Mouse (Mus musculus): ENCODE data around the gene Helz.
A peak's percentile ranks its signal among the peaks of the same experiment; 100 is the strongest.
"Not testable (repeated sequence)": the region's sequence is repeated elsewhere in the genome, so short reads cannot be mapped to it uniquely, and the experiment has no call there.

Helz gene

DNA sequence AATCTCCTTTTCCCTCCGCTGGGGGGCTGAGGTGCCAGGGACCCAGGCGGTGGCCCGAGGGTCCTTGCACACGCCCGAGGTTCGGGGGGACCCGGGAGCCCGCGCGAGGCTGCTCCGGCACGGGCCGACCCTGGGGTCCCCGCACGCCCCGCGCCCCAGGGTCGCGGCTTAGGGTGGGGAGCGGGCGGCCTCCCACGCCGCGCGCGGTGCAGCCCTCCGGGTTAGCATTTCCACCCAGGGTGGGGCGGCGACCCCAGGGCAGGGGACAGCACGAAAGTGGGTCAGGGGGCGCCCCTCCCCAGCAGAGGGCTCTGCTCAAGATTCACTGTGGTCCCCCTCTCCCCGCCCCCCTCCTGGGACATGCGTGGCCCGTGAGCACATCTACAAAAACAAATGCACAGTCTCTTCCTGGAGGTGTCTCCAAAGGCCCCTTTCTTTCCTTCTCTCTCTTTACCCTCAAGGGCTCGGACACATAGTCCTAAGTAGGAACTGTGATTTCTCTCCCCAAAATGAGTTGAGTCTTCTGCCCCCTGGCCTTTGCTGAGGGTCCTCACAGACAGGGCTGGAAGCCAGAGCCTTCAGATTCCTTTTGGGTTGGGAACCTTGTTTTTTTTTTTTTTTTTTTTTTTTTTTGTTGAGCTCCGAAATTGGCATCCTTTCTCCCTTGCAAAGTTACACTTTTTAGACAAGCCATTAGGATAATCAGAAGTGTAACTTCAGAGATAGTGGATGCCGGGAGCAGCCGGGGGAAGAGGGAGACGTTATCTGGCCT lies 660 bp downstream of the Helz start:
- peak; percentile 25 for DNase-seq (ENCODE audit: low spot score)

DNA sequence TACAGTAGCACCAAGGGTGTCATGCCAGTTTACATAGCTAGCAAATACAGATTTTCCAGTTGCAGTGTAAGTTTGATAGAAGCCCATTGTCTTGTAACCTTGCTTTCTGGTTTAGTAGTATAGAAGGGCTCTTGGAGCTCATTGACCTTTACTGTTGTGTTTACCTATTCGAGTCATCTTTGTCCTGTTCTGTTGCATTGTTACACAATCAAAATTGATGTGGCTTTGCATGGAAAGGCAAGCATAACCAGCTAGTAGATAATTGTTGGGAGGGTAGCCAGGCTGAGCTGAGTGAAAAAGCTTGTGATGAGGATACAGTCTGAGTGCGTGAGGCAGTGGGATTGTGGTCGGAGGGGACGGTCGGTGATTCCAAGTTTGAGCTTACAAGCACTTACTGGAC lies 12.1 kb downstream of the Helz start:
- no peak for DNase-seq (ENCODE audit: low spot score)

DNA sequence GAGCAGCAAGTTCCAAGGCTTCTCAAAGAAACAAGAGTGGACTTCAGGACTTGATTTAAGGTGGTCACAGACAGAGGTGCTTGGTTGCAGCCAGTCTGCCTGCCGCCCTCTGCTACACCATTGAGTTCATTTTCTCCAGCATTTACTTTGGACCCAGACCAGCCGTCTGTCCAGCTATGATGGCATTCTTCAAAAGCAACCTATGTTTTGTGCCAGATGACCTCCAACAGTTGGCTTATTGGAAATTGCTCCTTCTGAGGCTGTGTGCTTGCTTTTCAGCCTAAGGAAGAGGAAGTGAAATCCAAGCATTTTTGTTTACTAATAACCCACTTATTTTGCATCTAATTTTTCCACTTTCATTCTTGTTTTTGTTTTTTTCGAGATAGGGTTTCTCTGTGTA lies 19.7 kb downstream of the Helz start:
- DNase-seq (ENCODE audit: low spot score), result no peak

DNA sequence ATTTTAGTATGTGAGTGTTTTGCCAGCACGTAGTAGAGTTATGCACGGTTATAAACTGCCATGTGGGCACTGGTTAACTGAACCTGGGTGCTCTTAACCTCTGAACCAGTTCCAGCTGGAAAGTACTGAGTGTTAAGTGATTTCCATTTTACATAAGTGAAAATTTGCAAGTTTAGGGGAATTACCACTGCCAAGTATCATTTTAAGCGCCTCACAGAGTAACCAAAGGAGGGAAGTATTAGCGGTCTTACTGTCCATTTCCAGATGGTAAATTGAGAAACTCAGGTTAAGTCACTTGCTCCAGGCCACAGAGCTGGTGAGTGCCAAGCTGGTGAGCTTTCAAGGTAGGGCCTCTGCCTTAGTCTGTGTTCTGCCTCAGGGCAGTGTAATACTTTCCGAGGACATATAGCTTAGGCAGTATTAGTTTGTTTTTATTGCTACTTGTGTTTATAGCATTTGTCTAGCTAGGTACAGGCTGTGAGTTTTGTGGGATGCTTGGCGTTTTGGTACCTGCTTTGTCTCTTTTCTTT lies 20.8 kb downstream of the Helz start:
- DNase-seq (ENCODE audit: low spot score), result no peak

DNA sequence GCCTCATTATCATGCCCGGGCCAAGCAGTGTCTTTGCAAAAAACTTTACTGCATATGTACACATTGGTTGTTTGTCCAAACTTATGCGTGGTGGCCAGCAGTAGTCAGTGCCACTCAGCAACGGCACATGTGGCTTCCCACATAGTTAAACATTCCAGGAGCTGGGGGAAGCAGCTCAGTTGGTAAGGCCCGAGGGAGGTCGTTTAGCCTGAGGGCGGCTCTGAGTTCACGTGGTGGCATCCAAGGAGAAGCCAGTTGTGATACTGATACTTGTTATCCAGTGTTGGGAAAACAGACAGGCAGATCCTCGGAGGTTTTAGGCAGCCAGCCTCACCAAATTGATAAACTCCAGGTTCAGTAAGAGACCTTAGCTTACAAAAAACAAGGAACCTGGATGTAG lies 23.2 kb downstream of the Helz start:
- DNase-seq (ENCODE audit: low spot score), result not testable (repeated sequence)

DNA sequence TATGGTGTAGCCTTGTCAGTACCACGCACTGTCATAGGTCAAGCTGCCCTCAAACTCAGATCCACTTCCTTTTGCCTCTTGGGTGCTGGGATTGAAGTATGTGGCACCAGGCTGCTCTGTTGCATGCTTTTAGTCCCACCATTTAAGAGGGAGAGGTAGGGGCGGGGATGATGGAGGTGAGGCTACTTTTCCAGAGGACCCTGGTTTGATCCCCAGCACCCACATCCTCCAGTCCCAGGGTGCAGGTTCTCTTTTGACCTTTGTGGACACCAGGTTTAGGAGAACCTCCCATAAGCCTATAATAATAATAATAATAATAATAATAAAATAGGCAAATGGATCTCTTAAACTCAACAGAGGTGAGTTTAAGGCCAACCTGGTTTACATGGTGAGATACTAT lies 23.6 kb downstream of the Helz start:
- no peak for DNase-seq (ENCODE audit: low spot score)

DNA sequence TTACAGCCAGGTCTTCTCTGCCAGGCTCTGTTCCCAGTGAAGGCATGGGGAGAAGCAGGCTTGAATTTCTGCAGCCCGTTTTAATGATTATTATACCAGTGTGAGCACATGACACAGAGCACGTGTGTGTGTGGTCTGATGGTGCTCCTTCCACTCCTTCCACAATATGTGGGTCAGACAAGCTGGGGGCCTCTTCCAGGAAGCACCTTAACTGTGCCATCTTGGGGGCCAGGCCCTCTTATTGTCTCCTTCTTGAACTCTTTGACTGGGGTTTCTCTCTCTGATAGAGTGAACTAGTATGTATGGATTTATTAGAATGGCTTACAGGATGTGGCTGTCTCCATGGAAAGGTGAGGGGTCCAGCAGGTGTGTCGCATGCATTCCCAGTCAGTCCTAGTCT lies 24.8 kb downstream of the Helz start:
- no peak for DNase-seq (ENCODE audit: low spot score)

DNA sequence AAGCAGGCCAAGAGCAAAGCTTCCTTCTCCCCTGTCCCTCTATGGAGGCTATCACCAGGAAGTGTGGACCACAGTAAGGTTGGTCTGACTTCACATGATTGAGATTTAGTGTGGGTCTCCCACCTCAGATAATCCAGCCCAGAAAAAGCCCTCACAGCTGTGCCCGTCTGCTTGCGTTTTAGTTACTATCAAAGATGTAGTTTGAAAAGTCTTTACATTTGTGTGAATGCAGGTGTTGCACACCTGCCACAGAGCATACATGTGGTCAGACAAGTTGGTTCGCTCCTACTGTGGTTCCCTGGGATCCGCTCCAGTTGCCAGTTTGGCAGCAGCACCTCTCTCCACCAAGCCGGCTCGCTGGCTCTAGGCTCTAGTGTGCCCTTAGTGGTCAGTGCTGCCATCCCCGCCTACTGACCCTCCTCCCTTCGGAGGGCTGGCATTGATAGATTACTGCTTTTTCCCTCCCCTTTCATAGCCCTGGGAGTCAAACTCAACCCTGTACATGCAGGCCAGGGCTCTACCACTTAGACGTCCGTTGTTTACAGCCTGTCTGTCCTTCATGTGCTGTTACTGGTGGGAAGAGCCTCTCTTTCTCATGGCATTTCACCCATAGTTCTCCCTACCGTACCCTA lies 25.4 kb downstream of the Helz start:
- peak; percentile 50 for DNase-seq (ENCODE audit: low spot score)

DNA sequence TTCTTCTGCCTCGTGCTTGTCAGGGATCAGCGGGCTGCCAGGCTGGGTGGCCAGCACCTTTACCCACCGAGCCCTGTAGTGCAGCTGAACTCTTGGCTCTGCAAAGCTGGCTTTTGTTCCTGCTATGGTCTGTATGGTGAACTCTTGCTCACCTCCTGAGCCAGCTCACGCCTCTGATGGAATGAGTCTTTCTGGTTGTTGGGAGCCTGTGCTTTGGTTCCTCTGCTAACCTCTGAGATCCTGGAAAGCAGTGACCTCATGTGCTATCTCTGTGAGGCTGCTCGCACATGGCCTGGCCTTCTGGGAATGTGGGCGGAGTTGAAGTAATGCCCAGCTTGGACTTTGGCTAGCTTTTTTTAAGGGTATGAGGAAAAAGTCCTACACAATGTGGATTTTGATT lies 26.1 kb downstream of the Helz start:
- peak; percentile 34 for DNase-seq (ENCODE audit: low spot score)

DNA sequence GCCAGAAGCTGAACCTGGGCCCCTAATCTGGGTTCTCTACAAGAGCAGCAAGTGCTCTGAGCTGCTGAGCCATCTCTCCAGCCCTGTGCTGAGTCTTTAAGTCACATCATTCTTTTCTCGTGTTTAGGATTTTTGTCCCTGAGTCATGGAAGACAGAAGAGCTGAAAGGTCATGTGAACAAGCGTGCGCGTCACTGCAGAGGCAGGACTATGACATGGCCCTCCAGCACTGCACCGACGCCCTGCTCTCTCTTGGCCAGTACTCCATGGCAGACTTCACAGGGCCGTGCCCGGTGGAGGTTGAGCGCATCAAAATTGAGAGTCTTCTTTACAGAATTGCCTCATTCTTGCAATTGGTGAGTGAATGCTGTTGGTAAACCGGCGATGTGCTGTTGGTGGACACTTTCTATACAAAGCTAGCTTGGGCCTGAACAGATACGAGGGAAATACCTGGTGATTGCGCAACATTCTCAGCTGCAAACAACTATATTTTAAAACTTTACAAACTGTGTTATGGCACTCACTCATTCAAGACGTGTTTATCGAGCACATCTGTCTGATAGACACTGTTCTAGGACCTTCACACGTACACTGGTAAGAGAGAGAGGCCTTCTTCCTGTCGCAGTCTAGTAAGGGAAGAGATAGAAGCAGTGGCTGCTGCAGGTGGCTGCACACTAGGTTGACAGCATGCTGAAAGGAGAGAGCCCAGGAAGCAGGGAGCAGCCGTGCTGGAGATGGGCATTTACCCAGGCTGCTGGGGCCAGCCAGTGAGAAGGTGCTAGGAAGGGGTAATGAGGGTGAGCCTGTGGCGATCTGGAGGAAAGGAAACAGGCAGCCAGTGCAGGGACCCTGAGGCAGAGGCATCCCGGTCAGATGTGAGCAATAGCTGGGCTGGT lies 27.3 kb downstream of the Helz start:
- no peak for DNase-seq (ENCODE audit: low spot score)

DNA sequence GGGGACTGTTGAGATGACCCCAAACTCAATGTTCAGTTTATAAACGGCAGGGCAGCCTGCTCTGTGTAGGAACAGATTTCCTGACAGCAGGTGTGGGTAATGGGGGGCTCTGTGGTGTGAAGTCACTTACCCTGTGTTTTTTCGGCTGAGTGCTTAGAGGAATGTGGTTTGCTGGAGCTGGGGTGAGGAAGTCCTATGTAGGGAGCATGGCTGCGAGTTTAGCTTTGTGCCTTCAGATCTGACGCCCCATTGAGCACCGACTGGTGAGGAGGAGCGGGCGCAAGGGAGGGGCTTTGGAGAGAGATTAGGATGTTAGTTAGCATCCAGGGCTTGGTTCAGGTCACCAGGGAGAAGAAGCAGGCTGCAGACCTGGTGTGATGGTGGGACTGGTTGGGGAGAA lies 28.5 kb downstream of the Helz start:
- no peak for DNase-seq (ENCODE audit: low spot score)

DNA sequence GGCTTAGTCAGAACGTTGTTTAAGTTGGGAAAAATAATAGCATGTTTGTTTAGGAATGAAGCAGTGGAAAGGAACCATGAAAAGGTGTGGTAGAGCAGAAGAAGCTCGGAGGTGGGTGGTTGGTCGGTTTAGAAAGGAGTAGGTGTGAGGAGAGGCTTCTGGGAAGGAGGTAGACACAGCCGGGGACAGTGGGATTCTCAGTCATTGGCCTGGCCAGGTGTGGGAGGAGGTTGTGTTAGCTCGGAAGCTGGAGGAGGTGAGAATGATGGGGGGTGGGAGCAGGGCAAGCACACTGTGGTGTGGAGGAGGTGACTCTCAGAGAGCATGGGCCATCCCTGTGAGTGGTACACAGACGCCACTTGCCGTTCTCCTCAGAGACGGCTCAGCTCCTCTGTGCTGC lies 29.7 kb downstream of the Helz start:
- no peak for DNase-seq (ENCODE audit: low spot score)

DNA sequence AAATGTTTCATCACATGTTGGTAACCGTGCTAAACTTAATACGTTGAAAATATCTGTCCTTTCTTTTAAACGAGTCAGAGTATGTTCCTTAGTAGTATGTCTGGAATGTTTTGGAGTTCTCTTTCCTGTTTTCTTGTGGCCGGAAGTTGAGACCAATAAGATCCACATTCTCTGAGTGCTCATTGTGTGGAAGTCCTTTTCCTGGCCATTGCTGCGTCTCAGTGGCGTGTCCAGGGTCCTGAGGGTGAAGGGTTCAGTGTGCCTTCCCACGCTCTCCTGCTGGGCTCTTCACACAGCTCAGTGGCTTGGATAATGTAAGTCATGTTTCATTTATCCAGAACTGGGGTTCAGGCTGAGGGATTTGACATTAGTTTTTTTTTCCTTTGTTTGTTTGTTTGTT lies 30.5 kb downstream of the Helz start:
- no peak for DNase-seq (ENCODE audit: low spot score)

DNA sequence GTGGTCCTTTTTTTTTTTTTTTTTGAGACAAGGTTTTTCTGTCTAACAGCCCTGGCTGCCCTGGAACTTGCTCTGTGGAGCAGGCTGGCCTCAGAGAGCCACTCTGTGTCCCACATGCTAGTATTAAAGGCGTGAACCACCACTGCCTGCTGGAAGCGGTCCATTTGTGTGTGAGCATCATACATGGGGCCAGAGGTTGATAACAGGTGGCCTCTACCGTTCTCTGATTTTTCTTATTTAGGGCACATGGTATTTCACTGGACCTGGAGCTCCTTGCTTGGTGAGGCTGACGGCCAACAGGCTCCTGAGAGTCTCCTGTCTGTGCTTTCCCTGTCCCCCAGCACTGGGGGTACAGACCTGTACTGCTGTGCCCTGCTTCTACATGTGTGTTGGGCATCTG lies 33.1 kb downstream of the Helz start:
- DNase-seq (ENCODE audit: low spot score), result no peak

DNA sequence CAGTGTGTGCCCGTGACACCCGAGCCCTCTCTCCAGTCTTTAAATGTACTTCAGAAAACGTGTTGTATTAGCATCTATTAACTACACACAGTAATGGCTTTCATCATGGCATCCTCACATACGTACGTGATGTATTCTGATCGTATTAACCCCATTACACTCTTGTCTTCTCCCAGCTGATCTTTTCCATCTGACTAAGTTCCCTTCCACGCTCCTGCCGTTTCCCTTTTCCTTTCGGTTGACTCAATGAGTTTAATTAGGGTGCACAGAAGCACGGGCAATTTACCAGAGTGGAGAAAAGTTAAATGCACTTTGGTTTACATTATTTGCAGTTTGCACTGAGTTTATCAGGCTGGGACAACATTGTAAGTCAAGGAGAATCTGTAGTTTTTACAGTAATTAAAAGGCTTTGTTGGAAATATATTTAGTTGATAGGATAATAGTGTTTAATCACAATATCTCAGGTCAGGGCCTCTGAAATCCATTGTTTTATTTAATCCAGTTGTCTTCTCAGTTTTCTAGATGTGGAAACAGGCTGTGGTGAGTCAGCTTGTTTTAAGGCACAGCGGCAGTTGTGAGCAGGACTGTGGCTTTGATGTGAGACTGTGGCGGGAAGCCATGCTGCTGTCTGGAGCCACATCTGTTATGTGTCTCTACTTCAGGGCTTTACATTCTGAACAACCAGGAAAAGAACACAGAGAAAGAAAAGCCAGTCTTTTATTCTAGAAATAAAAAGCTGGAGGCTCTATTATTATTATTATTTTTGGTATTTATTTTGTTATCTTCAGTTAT lies 37.1 kb downstream of the Helz start:
- DNase-seq (ENCODE audit: low spot score), result no peak

DNA sequence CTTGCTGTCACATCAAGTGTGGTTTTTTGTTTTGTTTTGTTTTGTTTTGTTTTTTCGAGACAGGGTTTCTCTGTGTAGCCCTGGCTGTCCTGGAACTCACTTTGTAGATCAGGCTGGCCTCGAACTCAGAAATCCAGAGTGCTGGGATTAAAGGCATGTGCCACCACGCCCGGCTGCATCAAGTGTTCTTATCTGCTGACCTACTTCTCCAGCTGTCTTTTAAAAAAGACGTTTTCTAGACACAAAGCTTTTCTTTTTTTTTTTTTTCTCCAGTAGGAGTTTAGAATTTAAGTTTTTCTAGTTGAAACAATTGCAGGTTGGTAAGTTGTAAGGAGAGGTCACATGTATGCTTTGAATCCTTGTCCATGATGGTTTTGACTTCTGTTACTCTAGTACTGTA lies 38.4 kb downstream of the Helz start:
- DNase-seq (ENCODE audit: low spot score), result not testable (repeated sequence)

DNA sequence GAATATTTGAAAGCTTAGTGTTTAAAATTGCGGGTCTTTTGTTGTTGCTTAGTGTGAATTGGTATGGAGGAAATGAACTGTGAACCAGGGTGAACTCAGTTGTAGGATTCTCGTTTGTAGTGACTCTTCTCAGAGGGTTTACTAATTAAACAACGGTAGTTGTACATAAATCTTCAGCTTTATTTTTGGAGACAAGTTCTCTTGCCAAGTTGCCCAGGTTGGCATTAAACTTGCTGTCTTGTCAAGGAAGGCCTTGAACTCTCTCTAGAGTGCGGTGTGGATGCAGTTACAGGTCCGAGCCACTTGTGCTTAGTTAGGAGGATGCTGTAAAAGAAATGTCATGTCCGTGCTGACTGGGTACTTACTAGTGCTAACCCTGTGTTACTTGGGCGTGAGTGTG lies 39.4 kb downstream of the Helz start:
- DNase-seq (ENCODE audit: low spot score), result no peak

DNA sequence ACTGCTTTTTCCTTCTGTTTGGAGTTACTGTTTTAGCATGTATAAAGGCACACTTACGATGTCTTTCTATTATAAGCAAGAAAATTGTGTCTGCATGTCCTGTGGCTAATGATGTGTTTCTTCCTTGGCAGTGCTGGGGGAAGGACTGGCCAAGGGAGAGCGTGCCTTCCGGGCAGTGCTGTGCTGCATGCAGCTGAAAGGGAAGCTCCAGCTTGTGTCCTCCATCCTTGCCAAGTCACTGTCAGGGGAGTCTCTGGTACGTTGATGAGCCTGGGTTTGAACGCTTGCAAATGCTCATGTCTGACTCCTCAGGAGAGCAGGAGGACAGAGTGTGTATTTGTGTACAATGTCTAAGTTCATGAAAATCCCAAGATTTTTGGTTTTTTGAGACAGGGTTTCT lies 44.8 kb downstream of the Helz start:
- no peak for DNase-seq (ENCODE audit: low spot score)

DNA sequence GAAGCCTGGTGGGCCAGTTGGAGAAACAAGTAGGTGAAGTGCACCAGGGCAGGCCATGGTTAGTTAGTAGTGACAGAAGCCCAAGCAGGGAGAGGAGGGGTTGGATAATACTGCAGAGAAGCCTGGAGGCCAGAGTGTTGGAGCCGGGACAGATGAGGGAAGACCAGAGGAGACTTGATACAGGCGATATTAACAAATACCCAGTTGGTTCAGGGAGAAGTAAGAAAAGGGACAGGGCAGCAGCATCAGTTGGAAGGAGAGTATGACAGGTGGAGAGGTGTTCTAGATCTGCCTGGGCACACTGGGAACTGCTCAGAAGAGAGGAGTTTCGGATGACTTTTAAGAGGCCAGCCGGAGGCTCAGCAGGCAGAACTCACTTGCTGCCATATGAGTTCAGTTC lies 49.7 kb downstream of the Helz start:
- DNase-seq (ENCODE audit: low spot score), result no peak

DNA sequence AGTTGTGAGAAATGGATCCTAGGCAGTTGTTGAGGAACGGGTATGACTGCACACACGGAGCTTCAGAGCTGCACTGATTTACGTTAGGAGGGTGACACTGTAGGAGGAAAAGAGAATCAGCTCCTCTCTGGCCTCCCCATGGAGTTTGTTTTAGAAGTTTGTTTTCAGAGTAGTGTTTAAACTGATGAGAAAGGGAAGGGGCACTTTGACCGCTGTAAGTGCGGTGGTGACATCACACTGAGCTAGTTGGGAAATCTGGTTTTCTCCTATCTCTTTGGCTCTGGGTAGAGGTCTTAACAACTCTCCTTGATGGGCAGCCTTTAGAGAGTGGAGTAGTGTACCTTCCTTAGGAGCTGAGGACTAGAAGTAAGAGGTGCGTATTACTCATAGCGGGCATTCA lies 58.0 kb downstream of the Helz start:
- no peak for DNase-seq (ENCODE audit: low spot score)

DNA sequence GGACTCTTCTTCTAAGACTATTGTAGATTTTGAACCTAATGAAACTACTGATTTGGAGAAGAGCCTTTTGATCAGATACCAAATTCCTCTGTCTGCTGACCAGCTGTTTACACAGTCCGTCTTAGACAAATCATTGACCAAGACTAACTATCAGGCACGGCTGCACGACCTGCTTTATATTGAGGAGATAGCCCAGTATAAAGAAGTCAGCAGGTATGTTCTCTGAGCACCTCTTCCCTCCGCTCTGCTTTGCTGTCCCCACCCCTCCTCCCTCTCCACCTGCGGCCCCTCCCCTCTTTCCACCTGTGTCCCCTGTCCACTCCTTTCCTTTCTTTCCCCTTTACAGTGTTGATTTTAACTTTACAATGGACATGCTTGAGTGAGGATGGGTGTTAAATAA lies 66.2 kb downstream of the Helz start:
- no peak for DNase-seq (ENCODE audit: low spot score)

DNA sequence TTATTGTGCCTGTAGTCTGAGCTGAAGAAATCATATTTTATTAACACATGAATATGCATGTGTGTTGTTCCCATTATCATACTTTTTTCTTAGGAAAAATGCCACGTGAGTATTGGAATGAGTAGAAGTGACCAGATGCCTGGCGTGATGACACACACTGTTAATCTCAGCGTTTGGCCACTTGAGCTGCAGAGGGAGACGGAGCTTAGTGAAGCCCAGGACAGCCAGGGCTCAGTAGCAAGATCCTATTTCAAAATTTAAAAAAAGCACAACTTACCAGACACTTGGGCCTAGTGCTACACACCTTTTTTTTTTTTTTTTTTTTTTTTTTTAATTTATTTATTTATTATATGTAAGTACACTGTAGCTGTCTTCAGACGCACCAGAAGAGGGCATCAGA lies 68.0 kb downstream of the Helz start:
- DNase-seq (ENCODE audit: low spot score), result no peak
